Mouse (Mus musculus): ENCODE measurements around the gene Commd9. TPM values are rescaled to one million over a fixed set of nuclear protein-coding genes. Genes with fewer than 3 reads are reported as not detected.

The Commd9 gene
- 46.1 and 47.6 TPM in 2 replicates for polyA plus RNA-seq (2014; fragmentation: Nextera tagmentation; extraction: Ambion mirVana)

- H3K9ac ChIP-seq (ENCODE audit: low read depth, low read length): peak within 1 kb of the TSS; percentile 75
- H3K4me2 ChIP-seq: peak within 1 kb of the TSS; percentile 71
- peak within 1 kb of the TSS; percentile 83 for H3K4me3 ChIP-seq (ENCODE audit: low read depth, low read length)
- H3K4me1 ChIP-seq (replicated peaks; ENCODE audit: control insufficient read depth, insufficient read depth, low read length): peaks cover 6% of the 10 kb centered on the region
- no peaks in the 10 kb centered on the region for H3K9me3 ChIP-seq (ENCODE audit: control insufficient read depth, low read length)
- H3K27me3 ChIP-seq (replicated peaks; ENCODE audit: control insufficient read depth, insufficient read depth, low read length): no peaks in the 10 kb centered on the region
- no peaks in the 10 kb centered on the region for H3K36me3 ChIP-seq (ENCODE audit: control insufficient read depth, insufficient read depth, low read length)
- DNase-seq (ENCODE audit: low spot score) (peak; percentile 88), ATAC-seq (replicated peaks; ENCODE audit: low FRiP score) (peak; percentile 97)
- 11% methylated on average over 22 of the region's 22 CpGs for WGBS
- no peak within 1 kb of the TSS for H3K27ac ChIP-seq (ENCODE audit: low read depth, low read length)
Measured at GRCm38 (mm10) chr2:101885768-101886438, at the start of gene Commd9. Gene Commd9, plus strand, starts transcription at chr2:101886247.

- Histone ChIP-seq H3K4me3 (ENCODE audit: low read depth, low read length) (no peak overlapping the region), H3K4me2 (no peak overlapping the region), H3K36me3 (ENCODE audit: control insufficient read depth, insufficient read depth, low read length) (no peaks in the 10 kb centered on the region), H3K9ac (ENCODE audit: low read depth, low read length) (no peak overlapping the region), H3K27ac (ENCODE audit: low read depth, low read length) (no peak overlapping the region), H3K9me3 (ENCODE audit: control insufficient read depth, low read length) (no peaks in the 10 kb centered on the region), H3K27me3 (replicated peaks; ENCODE audit: control insufficient read depth, insufficient read depth, low read length) (no peaks in the 10 kb centered on the region), H3K4me1 (replicated peaks; ENCODE audit: control insufficient read depth, insufficient read depth, low read length) (no peaks in the 10 kb centered on the region)
- DNase-seq (ENCODE audit: low spot score) (no peak), ATAC-seq (replicated peaks; ENCODE audit: low FRiP score) (no peak)
- 79% methylated on average over 7 of the region's 7 CpGs for WGBS
Measured at GRCm38 (mm10) chr2:101842756-101843155, 43.3 kb upstream of the Commd9 start.

- Histone ChIP-seq H3K9me3 (ENCODE audit: control insufficient read depth, low read length) (no peaks in the 10 kb centered on the region), H3K9ac (ENCODE audit: low read depth, low read length) (no peak overlapping the region), H3K36me3 (ENCODE audit: control insufficient read depth, insufficient read depth, low read length) (no peaks in the 10 kb centered on the region), H3K4me3 (ENCODE audit: low read depth, low read length) (no peak overlapping the region), H3K27me3 (replicated peaks; ENCODE audit: control insufficient read depth, insufficient read depth, low read length) (no peaks in the 10 kb centered on the region; the same call in 1 of the 2 replicates), H3K4me1 (replicated peaks; ENCODE audit: control insufficient read depth, insufficient read depth, low read length) (no peaks in the 10 kb centered on the region), H3K4me2 (no peak overlapping the region), H3K27ac (ENCODE audit: low read depth, low read length) (no peak overlapping the region)
- DNase-seq (ENCODE audit: low spot score) (no peak), ATAC-seq (replicated peaks; ENCODE audit: low FRiP score) (no peak)
- 83% methylated on average over 7 of the region's 7 CpGs for WGBS
Measured at GRCm38 (mm10) chr2:101854792-101855191, 31.3 kb upstream of the Commd9 start.

- ATAC-seq (replicated peaks; ENCODE audit: low FRiP score): no peak
Measured at GRCm38 (mm10) chr2:101856174-101856573, 29.9 kb upstream of the Commd9 start.

GRCm38 (mm10) chr2:101860920-101861485 is 25.0 kb upstream of the Commd9 start:
- Histone ChIP-seq H3K27ac (ENCODE audit: low read depth, low read length) (no peak overlapping the region), H3K9me3 (ENCODE audit: control insufficient read depth, low read length) (no peaks in the 10 kb centered on the region), H3K9ac (ENCODE audit: low read depth, low read length) (no peak overlapping the region), H3K4me3 (ENCODE audit: low read depth, low read length) (no peak overlapping the region), H3K36me3 (ENCODE audit: control insufficient read depth, insufficient read depth, low read length) (no peaks in the 10 kb centered on the region), H3K27me3 (replicated peaks; ENCODE audit: control insufficient read depth, insufficient read depth, low read length) (no peaks in the 10 kb centered on the region; the same call in none of the 2 replicates), H3K4me2 (no peak overlapping the region), H3K4me1 (replicated peaks; ENCODE audit: control insufficient read depth, insufficient read depth, low read length) (no peaks in the 10 kb centered on the region)
- ATAC-seq (replicated peaks; ENCODE audit: low FRiP score): no peak
- 77% methylated on average over 3 of the region's 3 CpGs for WGBS
- DNase-seq (ENCODE audit: low spot score): no peak

More at GRCm38 (mm10) chr2:101856174-101856573, 29.9 kb upstream of the Commd9 start:
- no peaks in the 10 kb centered on the region; the same call in 1 of the 2 replicates for H3K27me3 ChIP-seq (replicated peaks; ENCODE audit: control insufficient read depth, insufficient read depth, low read length)
- 80% methylated on average over 9 of the region's 9 CpGs for WGBS
- H3K4me3 ChIP-seq (ENCODE audit: low read depth, low read length): no peak overlapping the region
- H3K4me1 ChIP-seq (replicated peaks; ENCODE audit: control insufficient read depth, insufficient read depth, low read length): no peaks in the 10 kb centered on the region
- no peaks in the 10 kb centered on the region for H3K36me3 ChIP-seq (ENCODE audit: control insufficient read depth, insufficient read depth, low read length)
- H3K4me2 ChIP-seq: no peak overlapping the region
- no peak overlapping the region for H3K27ac ChIP-seq (ENCODE audit: low read depth, low read length)
- H3K9ac ChIP-seq (ENCODE audit: low read depth, low read length): no peak overlapping the region
- DNase-seq (ENCODE audit: low spot score): no peak
- H3K9me3 ChIP-seq (ENCODE audit: control insufficient read depth, low read length): no peaks in the 10 kb centered on the region

- Histone ChIP-seq H3K9ac (ENCODE audit: low read depth, low read length) (no peak overlapping the region), H3K36me3 (ENCODE audit: control insufficient read depth, insufficient read depth, low read length) (no peaks in the 10 kb centered on the region), H3K27ac (ENCODE audit: low read depth, low read length) (no peak overlapping the region), H3K4me3 (ENCODE audit: low read depth, low read length) (no peak overlapping the region), H3K9me3 (ENCODE audit: control insufficient read depth, low read length) (no peaks in the 10 kb centered on the region), H3K4me1 (replicated peaks; ENCODE audit: control insufficient read depth, insufficient read depth, low read length) (no peaks in the 10 kb centered on the region), H3K4me2 (no peak overlapping the region), H3K27me3 (replicated peaks; ENCODE audit: control insufficient read depth, insufficient read depth, low read length) (no peaks in the 10 kb centered on the region; the same call in none of the 2 replicates)
- ATAC-seq (replicated peaks; ENCODE audit: low FRiP score): no peak
- WGBS: 64% methylated on average over 15 of the region's 15 CpGs
- DNase-seq (ENCODE audit: low spot score): no peak
Measured at GRCm38 (mm10) chr2:101862219-101863123, 23.6 kb upstream of the Commd9 start.

- ATAC-seq (replicated peaks; ENCODE audit: low FRiP score) (no peak), DNase-seq (ENCODE audit: low spot score) (no peak)
- Histone ChIP-seq H3K4me1 (replicated peaks; ENCODE audit: control insufficient read depth, insufficient read depth, low read length) (no peaks in the 10 kb centered on the region), H3K4me3 (ENCODE audit: low read depth, low read length) (no peak overlapping the region), H3K27ac (ENCODE audit: low read depth, low read length) (no peak overlapping the region), H3K9me3 (ENCODE audit: control insufficient read depth, low read length) (no peaks in the 10 kb centered on the region), H3K9ac (ENCODE audit: low read depth, low read length) (no peak overlapping the region), H3K4me2 (no peak overlapping the region), H3K36me3 (ENCODE audit: control insufficient read depth, insufficient read depth, low read length) (no peaks in the 10 kb centered on the region), H3K27me3 (replicated peaks; ENCODE audit: control insufficient read depth, insufficient read depth, low read length) (no peaks in the 10 kb centered on the region; the same call in 1 of the 2 replicates)
- WGBS: 80% methylated on average over 4 of the region's 4 CpGs
Measured at GRCm38 (mm10) chr2:101868683-101869082, 17.4 kb upstream of the Commd9 start.

GRCm38 (mm10) chr2:101871179-101871578 is 14.9 kb upstream of the Commd9 start:
- Histone ChIP-seq H3K9me3 (ENCODE audit: control insufficient read depth, low read length) (no peaks in the 10 kb centered on the region), H3K4me2 (peak overlapping the region; percentile 45; the same call in 1 of the 2 replicates), H3K27ac (ENCODE audit: low read depth, low read length) (no peak overlapping the region), H3K9ac (ENCODE audit: low read depth, low read length) (no peak overlapping the region), H3K4me1 (replicated peaks; ENCODE audit: control insufficient read depth, insufficient read depth, low read length) (no peaks in the 10 kb centered on the region), H3K36me3 (ENCODE audit: control insufficient read depth, insufficient read depth, low read length) (no peaks in the 10 kb centered on the region), H3K27me3 (replicated peaks; ENCODE audit: control insufficient read depth, insufficient read depth, low read length) (peaks cover 2% of the 10 kb centered on the region; the same call in 1 of the 2 replicates), H3K4me3 (ENCODE audit: low read depth, low read length) (no peak overlapping the region)
- 29% methylated on average over 14 of the region's 14 CpGs for WGBS
- DNase-seq (ENCODE audit: low spot score) (peak; percentile 31), ATAC-seq (replicated peaks; ENCODE audit: low FRiP score) (no peak)
